Mouse (Mus musculus): ENCODE data around the gene Cdh4. TPM values are rescaled to one million over a fixed set of nuclear protein-coding genes. Genes with fewer than 3 reads are reported as not detected.

Cdh4 gene
- polyA plus RNA-seq, 1 experiment from 2014 or later, result 50.0 TPM

GRCm38 (mm10) chr2:179947607-179948006 is 505.4 kb downstream of the Cdh4 start:
- Histone ChIP-seq H3K4me3 (no peak overlapping the region), H3K27me3 (no peaks in the 10 kb centered on the region), H3K36me3 (no peaks in the 10 kb centered on the region), H3K27ac (replicated peaks) (no peak overlapping the region), H3K4me2 (no peak overlapping the region), H3K9me3 (no peaks in the 10 kb centered on the region), H3K9ac (no peak overlapping the region), H3K4me1 (replicated peaks) (peaks cover 44% of the 10 kb centered on the region)
- 37% methylated on average over 5 of the region's 5 CpGs for WGBS
- no peak for ATAC-seq (ENCODE audit: low FRiP score, low read depth)

DNA sequence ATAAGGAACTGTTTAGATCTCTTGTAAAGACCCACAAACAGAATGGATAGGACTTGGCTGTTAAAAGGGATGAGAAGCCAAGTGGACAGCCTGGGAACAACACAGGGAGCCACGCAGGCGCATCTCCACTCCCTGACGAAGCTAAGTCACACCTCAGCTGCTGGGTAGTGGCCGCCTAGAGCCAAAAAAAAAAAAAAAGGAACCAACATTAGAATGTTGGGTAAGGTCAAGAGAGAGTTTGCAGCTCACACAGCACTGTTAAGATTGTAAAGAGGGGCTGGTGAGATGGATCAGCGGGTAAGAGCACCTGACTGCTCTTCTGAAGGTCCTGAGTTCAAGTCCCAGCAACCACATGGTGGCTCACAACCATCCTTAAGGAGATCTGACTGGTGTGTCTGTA is 506.6 kb downstream of the Cdh4 start:
- WGBS, result 84% methylated on average over 5 of the region's 5 CpGs
- no peaks in the 10 kb centered on the region for H3K36me3 ChIP-seq
- no peak overlapping the region for H3K4me2 ChIP-seq
- H3K4me1 ChIP-seq (replicated peaks), result peaks cover 39% of the 10 kb centered on the region
- no peak overlapping the region for H3K27ac ChIP-seq (replicated peaks)
- H3K27me3 ChIP-seq, result no peaks in the 10 kb centered on the region
- no peaks in the 10 kb centered on the region for H3K9me3 ChIP-seq
- no peak overlapping the region for H3K4me3 ChIP-seq
- no peak overlapping the region for H3K9ac ChIP-seq
- ATAC-seq (ENCODE audit: low FRiP score, low read depth), result no peak

All from hindbrain, embryonic 15.5 days (tissue).